Mouse (Mus musculus) MEL (cell line): Measurements from ENCODE around the gene Tnfsf12. TPM values are rescaled to one million over a fixed set of nuclear protein-coding genes. Genes with fewer than 3 reads are reported as not detected.
A peak's percentile ranks its signal among the peaks of the same experiment; 100 is the strongest.

Source experiments
- DNase-seq: peaks from one replicate; pipeline ENCODE4 v3.0.0; 2011; ENCODE audit warnings: low read depth, low spot score
- H3K27ac ChIP-seq: 2 replicates; pipeline ENCODE4 v1.5.1; 2012; ENCODE audit warnings: low read depth, mild to moderate bottlenecking, control low read depth, low read length, moderate library complexity; ENCODE audit not compliant: control insufficient read depth
- H3K27me3 ChIP-seq, 2 experiments: fragments of 150-350 bp in 1 of 2; sonication (generic) in 1 of 2; 2 replicates each; pipeline ENCODE4 v1.6.1; 2012; ENCODE audit warnings: low read length in 2 of 2, mild to moderate bottlenecking in 2 of 2, improper control_type of control experiment in 1 of 2, moderate library complexity in 1 of 2; ENCODE audit not compliant: insufficient read depth in 2 of 2, control insufficient read depth in 1 of 2
- H3K36me3 ChIP-seq, 2 experiments: 2 replicates each; pipeline ENCODE4 v1.6.1; 2012 to 2014; ENCODE audit warnings: low read length in 2 of 2, improper control_type of control experiment in 1 of 2, inconsistent platforms in 1 of 2, mild to moderate bottlenecking in 1 of 2; ENCODE audit not compliant: insufficient read depth in 2 of 2, control insufficient read depth in 1 of 2
- H3K4me1 ChIP-seq, 2 experiments: fragments of 150-350 bp in 1 of 2; sonication (generic) in 1 of 2; 2 replicates each; pipeline ENCODE4 v1.6.1; 2012; ENCODE audit warnings: low read length in 2 of 2, improper control_type of control experiment in 1 of 2, mild to moderate bottlenecking in 1 of 2; ENCODE audit not compliant: insufficient read depth in 2 of 2, control insufficient read depth in 1 of 2
- H3K4me3 ChIP-seq, 2 experiments: fragments of 150-350 bp in 1 of 2; sonication (generic) in 1 of 2; 2 replicates each; pipeline ENCODE4 v1.5.1; 2012; ENCODE audit warnings: low read depth in 2 of 2, low read length in 2 of 2, mild to moderate bottlenecking in 2 of 2, moderate library complexity in 2 of 2, control low read depth in 1 of 2, improper control_type of control experiment in 1 of 2; ENCODE audit not compliant: control insufficient read depth in 1 of 2, insufficient read depth in 1 of 2
- H3K79me2 ChIP-seq: 2 replicates; pipeline ENCODE4 v1.6.1; 2012; ENCODE audit warnings: mild to moderate bottlenecking, low read length, moderate library complexity; ENCODE audit not compliant: control insufficient read depth, poor library complexity, insufficient read depth
- H3K9ac ChIP-seq: 2 replicates; pipeline ENCODE4 v1.6.1; 2012; ENCODE audit warnings: low read depth, mild to moderate bottlenecking, control low read depth, low read length, moderate library complexity; ENCODE audit not compliant: control insufficient read depth, poor library complexity, severe bottlenecking
- H3K9me3 ChIP-seq: fragments of 150-350 bp; sonication (generic); replicated peaks from 2 replicates; pipeline ENCODE4 v1.6.1; 2012; ENCODE audit warnings: mild to moderate bottlenecking, low read length, improper control_type of control experiment, moderate library complexity; ENCODE audit not compliant: insufficient read depth
- CHD1 ChIP-seq: IDR thresholded peaks from 2 replicates; pipeline ENCODE4 v1.6.1; 2012; ENCODE audit warnings: low read depth, mild to moderate bottlenecking, inconsistent platforms, low read length, improper control_type of control experiment
- EP300 ChIP-seq, 2 experiments: IDR thresholded peaks; 2 replicates each; pipeline ENCODE4 v1.6.1; 2011; ENCODE audit warnings: improper control_type of control experiment in 2 of 2, low read length in 2 of 2, low read depth in 1 of 2, mild to moderate bottlenecking in 1 of 2
- HCFC1 ChIP-seq: IDR thresholded peaks from 2 replicates; pipeline ENCODE4 v1.6.1; 2012; ENCODE audit warnings: low read depth, mild to moderate bottlenecking, inconsistent platforms, low read length, improper control_type of control experiment, moderate library complexity
- MAFK ChIP-seq: IDR thresholded peaks from 2 replicates; pipeline ENCODE4 v1.6.1; 2011; ENCODE audit warnings: low read depth, mild to moderate bottlenecking, low read length, improper control_type of control experiment, borderline replicate concordance
- MXI1 ChIP-seq: IDR thresholded peaks from 2 replicates; pipeline ENCODE4 v1.6.1; 2011; ENCODE audit warnings: mild to moderate bottlenecking, low read depth, low read length, improper control_type of control experiment
- MYC ChIP-seq: IDR thresholded peaks from 2 replicates; pipeline ENCODE4 v1.6.1; 2011; ENCODE audit warnings: low read depth, mild to moderate bottlenecking, low read length, improper control_type of control experiment, moderate library complexity
- RCOR1 ChIP-seq: IDR thresholded peaks from 2 replicates; pipeline ENCODE4 v1.6.1; 2012; ENCODE audit warnings: low read depth, mild to moderate bottlenecking, inconsistent platforms, low read length, improper control_type of control experiment
- SIN3A ChIP-seq: IDR thresholded peaks from 2 replicates; pipeline ENCODE4 v1.6.1; 2012; ENCODE audit warnings: low read length, improper control_type of control experiment, inconsistent platforms
- SMC3 ChIP-seq: IDR thresholded peaks from 2 replicates; pipeline ENCODE4 v1.6.1; 2011; ENCODE audit warnings: low read depth, low read length, improper control_type of control experiment
- TBP ChIP-seq: IDR thresholded peaks from 2 replicates; pipeline ENCODE4 v1.8.0; 2011; ENCODE audit warnings: low read depth, low read length, improper control_type of control experiment
- TCF12 ChIP-seq: IDR thresholded peaks from 2 replicates; pipeline ENCODE4 v1.6.1; 2014; ENCODE audit warnings: low read depth, mild to moderate bottlenecking, inconsistent platforms, low read length, improper control_type of control experiment, moderate library complexity
- UBTF ChIP-seq: IDR thresholded peaks from 2 replicates; pipeline ENCODE4 v1.6.1; 2012; ENCODE audit warnings: low read depth, mild to moderate bottlenecking, inconsistent platforms, low read length, improper control_type of control experiment, moderate library complexity, borderline replicate concordance; ENCODE audit not compliant: insufficient read depth
- ZC3H11A ChIP-seq: IDR thresholded peaks from 2 replicates; pipeline ENCODE4 v1.6.1; 2012; ENCODE audit warnings: low read depth, mild to moderate bottlenecking, inconsistent platforms, low read length, improper control_type of control experiment
- polyA plus RNA-seq, 2 experiments: library from polyadenylated mRNA; stranded (reverse) in 1 of 2; unstranded in 1 of 2; fragments of >175 nt in 1 of 2; fragments of >200 nt in 1 of 2; gene quantifications; 2 replicates each; pipeline versions ENCODE4 v1.2.1 to v1.2.4; 2012; ENCODE audit warnings: low replicate concordance in 2 of 2, low read depth in 1 of 2; ENCODE audit not compliant: insufficient read length in 2 of 2, insufficient read depth in 1 of 2, missing spikeins in 1 of 2
- total RNA-seq: library from RNA; depleted of rRNA; stranded (reverse); fragments of 300-350 nt; gene quantifications from 2 replicates; pipeline ENCODE4 v1.2.3, GENCODE M21; 2012

Gene Tnfsf12
- total and polyA plus RNA-seq, 3 experiments: 0.10 TPM; not detected in 2

GRCm38 (mm10) chr11:69682840-69683533, 12.7 kb downstream of the Tnfsf12 start (continued):
- peak; percentile 88 for TF ChIP-seq SMC3
- peak; percentile 90 for TF ChIP-seq SIN3A
- no peak for TF ChIP-seq MAFK

DNA sequence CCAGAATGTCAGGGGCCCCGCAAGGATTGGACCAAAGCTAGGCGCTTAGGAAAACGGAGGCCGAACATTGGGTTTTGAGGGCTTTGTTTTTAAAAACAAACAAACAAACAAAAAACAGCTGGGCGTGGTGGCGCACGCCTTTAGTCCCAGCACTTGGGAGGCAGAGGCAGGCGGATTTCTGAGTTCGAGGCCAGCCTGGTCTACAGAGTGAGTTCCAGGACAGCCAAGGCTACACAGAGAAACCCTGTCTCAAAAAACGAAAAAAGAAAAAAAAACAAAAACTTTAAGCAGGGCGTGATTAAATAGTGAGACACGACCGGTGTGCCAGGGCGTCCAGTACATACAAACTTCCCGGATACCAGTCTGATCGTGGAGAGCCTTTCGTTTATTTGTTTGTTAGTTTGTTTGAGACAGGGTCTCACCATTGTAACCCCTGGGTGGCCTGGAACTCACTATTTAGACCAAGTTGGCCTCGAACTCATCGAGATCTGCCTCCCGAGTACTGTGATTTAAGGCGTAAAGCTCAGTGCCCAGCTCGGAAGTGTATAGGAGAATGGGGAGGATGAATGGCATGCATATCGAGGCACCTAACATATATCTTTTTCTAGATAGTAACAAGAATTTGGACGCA, 13.3 kb downstream of the Tnfsf12 start:
- peak overlapping the region; percentile 84 for H3K27ac ChIP-seq
- TF ChIP-seq TCF12 (no peak), HCFC1 (0 out of 2 replicates have a peak, but pooled peaks have one; percentile 12), MXI1 (no peak), SIN3A (no peak; the same call in 1 of the 2 replicates), EP300 (IDR thresholded peaks at IDR 0.05; ENCODE audit: low read depth in 1 of 2, low read length in 2 of 2) (0 out of 4 replicates have a peak, but pooled peaks of 1 of the 2 experiments have one; percentile 2), RCOR1 (peak; percentile 26; the same call in 1 of the 2 replicates), MYC (peak; percentile 40; the same call in 1 of the 2 replicates), TBP (no peak), ZC3H11A (no peak), CHD1 (peak; percentile 92; the same call in 1 of the 2 replicates), UBTF (no peak)
- H3K4me1 ChIP-seq: peaks cover 6 to 12% of the 10 kb centered on the region in 2 experiments; a peak in 3 of 4 replicates
- no peaks in the 10 kb centered on the region for H3K27me3 ChIP-seq
- H3K4me3 ChIP-seq: peak overlapping the region; percentile 61 to 69
- H3K79me2 ChIP-seq: peaks cover 24% of the 10 kb centered on the region
- DNase-seq: no peak
- H3K9ac ChIP-seq: peak overlapping the region; percentile 85
- H3K36me3 ChIP-seq: peaks cover 13 to 18% of the 10 kb centered on the region in 2 experiments
- no peaks in the 10 kb centered on the region for H3K9me3 ChIP-seq
